Mouse (Mus musculus): ENCODE data around the gene Lag3. TPM values are rescaled to one million over a fixed set of nuclear protein-coding genes. Genes with fewer than 3 reads are reported as not detected.

The Lag3 gene
- polyA plus RNA-seq, 1 experiment from 2014 or later = 1.4 TPM

DNA sequence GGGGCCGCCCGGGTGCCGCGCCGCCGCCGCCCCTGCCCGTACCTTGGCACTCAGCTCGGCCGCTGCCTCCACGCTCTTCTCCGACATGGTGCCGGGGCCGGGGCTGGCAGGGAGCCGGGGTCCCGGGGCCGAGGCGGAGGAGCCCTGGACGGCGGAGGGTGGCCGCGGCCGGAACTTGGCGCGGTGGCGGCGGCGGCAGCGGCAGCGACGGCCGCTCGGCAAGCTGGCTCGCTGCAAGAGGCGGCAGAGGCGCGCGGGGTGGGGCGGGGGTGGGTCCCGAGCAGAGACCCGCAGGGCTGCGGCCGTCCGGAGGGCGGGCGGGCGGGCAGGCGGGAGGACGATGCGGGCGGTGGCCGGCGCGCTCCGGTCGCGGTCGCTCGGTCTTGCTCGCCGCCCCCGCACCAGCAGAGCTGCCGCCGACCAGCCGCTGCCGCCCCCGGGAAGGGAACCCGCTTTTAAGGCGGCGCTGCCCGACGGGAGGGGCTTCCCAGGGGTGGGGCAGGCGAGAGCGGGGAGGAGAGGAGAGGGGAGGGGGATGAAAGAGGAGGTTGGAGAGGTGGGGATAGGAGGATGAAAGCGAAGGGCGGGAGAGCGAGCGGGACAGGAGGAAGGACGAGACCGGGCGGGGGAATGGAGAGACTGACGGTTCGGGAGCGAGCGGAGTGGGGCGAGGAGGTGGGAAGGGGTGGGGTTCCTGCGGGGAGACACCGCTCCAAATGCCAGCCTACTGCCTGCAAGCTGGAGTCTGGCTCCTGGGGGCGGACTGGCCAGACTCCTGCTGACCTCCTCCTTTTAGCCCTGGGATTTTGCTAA, 6.2 kb upstream of the Lag3 start:
- DNase-seq (ENCODE audit: low spot score) = peak; percentile 92
- no peaks in the 10 kb centered on the region for H3K9me3 ChIP-seq (ENCODE audit: control insufficient read depth, low read length)
- ATAC-seq (ENCODE audit: insufficient number of reproducible peaks, low FRiP score, low TSS enrichment, low read depth) = peak; percentile 59
- H3K4me2 ChIP-seq (ENCODE audit: low read depth, severe bottlenecking) = peak overlapping the region; percentile 98
- H3K4me3 ChIP-seq (ENCODE audit: low read depth, low read length) = peak overlapping the region; percentile 78
- H3K27ac ChIP-seq (replicated peaks; ENCODE audit: low read depth, low read length) = peak overlapping the region; percentile 99
- H3K4me1 ChIP-seq (ENCODE audit: control insufficient read depth, insufficient read depth, low read length) = peaks cover 39% of the 10 kb centered on the region
- peak overlapping the region; percentile 98 for H3K9ac ChIP-seq (ENCODE audit: low read length)
- H3K36me3 ChIP-seq (ENCODE audit: control insufficient read depth, insufficient read depth, low read length) = peaks cover 11% of the 10 kb centered on the region
- WGBS = under 1% methylated on average over 52 of the region's 89 CpGs
- no peaks in the 10 kb centered on the region for H3K27me3 ChIP-seq (ENCODE audit: control insufficient read depth, insufficient read depth, low read length)

DNA sequence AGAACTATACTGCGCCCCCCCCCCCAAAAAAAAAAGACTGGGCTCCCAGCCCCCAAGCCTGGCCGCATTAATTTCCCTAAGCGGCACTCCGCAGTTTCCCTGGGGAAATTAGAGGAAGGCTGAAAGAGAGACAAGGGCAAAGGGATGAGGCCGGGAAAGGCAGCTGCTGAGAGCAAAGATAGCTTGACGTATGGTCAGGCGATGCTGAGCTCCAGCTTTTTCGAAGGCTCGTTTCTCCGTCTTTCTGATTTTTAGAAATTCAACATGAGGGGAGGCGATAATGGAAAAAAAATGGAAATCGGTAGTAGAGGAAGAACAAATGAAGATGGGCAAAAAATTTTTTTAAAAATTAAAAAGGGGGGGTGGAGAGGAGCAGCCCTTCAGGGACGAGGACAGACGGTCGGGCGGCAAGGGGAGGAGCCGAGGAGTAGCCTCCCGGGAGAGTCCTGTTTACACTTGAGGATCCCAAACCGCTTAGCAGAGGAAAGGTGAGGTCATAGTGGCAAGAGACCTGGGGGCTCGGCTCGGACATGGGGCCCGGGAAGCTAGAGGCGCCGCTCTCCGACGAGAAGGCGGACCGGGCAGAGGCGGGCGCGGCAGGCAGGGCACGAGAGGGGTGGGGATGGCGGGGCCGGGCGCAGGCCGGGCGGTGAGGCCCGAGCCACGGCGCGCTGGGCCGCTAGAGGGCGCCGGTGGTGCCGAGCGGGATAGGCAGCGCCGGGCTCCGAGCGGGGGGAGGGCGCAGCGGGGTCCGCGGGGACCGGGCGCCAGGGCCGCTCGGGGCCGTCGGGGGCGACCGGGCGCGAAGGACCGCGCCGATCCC, 5.4 kb upstream of the Lag3 start:
- no peaks in the 10 kb centered on the region for H3K27me3 ChIP-seq (ENCODE audit: control insufficient read depth, insufficient read depth, low read length)
- peak overlapping the region; percentile 78 for H3K4me3 ChIP-seq (ENCODE audit: low read depth, low read length)
- ATAC-seq (ENCODE audit: insufficient number of reproducible peaks, low FRiP score, low TSS enrichment, low read depth) (peak; percentile 42), DNase-seq (ENCODE audit: low spot score) (peak; percentile 92)
- H3K9ac ChIP-seq (ENCODE audit: low read length) = peak overlapping the region; percentile 98
- peaks cover 11% of the 10 kb centered on the region for H3K36me3 ChIP-seq (ENCODE audit: control insufficient read depth, insufficient read depth, low read length)
- WGBS = under 1% methylated on average over 45 of the region's 67 CpGs
- peaks cover 39% of the 10 kb centered on the region for H3K4me1 ChIP-seq (ENCODE audit: control insufficient read depth, insufficient read depth, low read length)
- no peaks in the 10 kb centered on the region for H3K9me3 ChIP-seq (ENCODE audit: control insufficient read depth, low read length)
- H3K27ac ChIP-seq (replicated peaks; ENCODE audit: low read depth, low read length) = peak overlapping the region; percentile 99
- H3K4me2 ChIP-seq (ENCODE audit: low read depth, severe bottlenecking) = peak overlapping the region; percentile 98

DNA sequence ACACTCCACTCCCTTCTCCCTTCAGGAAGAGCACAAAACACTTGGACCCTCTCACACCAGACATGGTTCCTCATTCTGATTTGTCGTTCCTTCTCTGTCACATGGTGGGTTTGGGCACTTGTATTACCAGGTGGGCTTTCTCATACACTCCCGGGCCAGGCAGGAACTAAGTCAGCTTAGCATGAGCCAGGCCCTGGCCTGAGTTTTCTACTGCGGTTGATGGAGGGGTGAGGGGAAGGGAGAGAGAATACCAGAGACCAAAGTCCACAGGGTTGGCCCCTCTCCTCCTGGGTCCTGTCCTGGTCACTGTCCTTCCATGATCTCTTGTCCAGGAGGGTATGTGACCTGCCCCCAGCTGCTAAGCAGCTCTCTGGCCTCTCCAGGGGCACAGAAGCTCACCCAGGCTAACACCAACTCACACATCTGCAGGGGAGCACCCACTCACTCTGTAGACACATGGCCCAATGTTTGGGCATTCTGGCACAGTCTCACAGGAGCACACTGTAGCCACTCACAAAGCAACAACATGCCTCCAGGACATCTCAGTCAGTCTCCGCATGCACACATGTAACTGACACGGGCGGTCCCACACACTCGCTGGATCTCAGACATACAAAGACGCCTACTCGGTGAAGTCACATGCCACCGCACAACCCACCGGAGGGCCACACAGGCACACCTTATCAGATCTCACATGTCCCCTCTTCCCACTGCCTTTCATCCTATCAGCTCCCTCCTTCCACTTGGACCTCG, 4.6 kb upstream of the Lag3 start:
- Histone ChIP-seq H3K36me3 (ENCODE audit: control insufficient read depth, insufficient read depth, low read length) (peaks cover 11% of the 10 kb centered on the region), H3K4me2 (ENCODE audit: low read depth, severe bottlenecking) (peak overlapping the region; percentile 98), H3K27ac (replicated peaks; ENCODE audit: low read depth, low read length) (no peak overlapping the region), H3K9ac (ENCODE audit: low read length) (peak overlapping the region; percentile 98), H3K4me1 (ENCODE audit: control insufficient read depth, insufficient read depth, low read length) (peaks cover 34% of the 10 kb centered on the region), H3K4me3 (ENCODE audit: low read depth, low read length) (peak overlapping the region; percentile 78), H3K9me3 (ENCODE audit: control insufficient read depth, low read length) (no peaks in the 10 kb centered on the region), H3K27me3 (ENCODE audit: control insufficient read depth, insufficient read depth, low read length) (no peaks in the 10 kb centered on the region)
- 7% methylated on average over 12 of the region's 12 CpGs for WGBS
- ATAC-seq (ENCODE audit: insufficient number of reproducible peaks, low FRiP score, low TSS enrichment, low read depth) (no peak), DNase-seq (ENCODE audit: low spot score) (peak; percentile 49)

DNA sequence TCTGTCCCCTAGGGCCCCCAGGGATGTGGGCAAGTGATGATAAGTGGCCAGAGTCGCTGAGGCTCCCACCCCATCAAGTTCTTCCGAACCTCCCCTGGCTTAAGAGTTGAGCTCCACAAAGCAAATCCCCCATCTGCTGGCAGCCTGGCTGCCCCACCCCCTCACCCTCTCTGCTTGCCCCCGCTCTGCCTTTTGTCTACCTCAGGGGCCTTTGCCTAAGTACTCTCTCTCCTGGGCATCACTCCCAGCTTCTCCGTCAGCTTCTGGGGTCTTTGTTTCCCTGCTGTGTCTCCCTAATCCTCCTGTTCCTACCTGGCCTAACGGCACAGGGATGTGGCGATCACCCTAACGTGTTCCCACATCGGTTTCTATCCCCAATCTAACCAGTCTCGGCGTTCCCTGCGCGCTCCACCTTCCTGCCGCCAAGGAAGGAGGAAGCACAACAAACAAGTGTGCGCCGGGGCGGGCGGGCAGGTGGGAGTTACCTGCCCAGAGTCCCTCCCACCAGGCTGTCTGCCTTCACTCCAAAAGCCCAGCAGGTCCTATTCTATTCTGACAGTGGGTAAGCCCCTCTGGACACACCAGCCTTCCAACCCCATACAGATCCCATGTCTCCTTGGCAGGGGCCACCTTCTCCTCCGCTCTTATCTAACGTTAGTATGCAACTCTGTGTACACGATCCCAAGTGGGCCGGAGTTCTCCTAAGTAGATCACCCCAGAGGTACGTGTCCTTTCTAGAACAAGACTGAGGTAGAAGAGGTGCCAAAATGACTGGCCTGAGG, 3.8 kb upstream of the Lag3 start:
- no peaks in the 10 kb centered on the region for H3K9me3 ChIP-seq (ENCODE audit: control insufficient read depth, low read length)
- peaks cover 11% of the 10 kb centered on the region for H3K36me3 ChIP-seq (ENCODE audit: control insufficient read depth, insufficient read depth, low read length)
- H3K4me2 ChIP-seq (ENCODE audit: low read depth, severe bottlenecking) = peak overlapping the region; percentile 98
- 23% methylated on average over 21 of the region's 22 CpGs for WGBS
- ATAC-seq (ENCODE audit: insufficient number of reproducible peaks, low FRiP score, low TSS enrichment, low read depth) = no peak
- DNase-seq (ENCODE audit: low spot score) = no peak
- H3K27me3 ChIP-seq (ENCODE audit: control insufficient read depth, insufficient read depth, low read length) = peaks cover 4% of the 10 kb centered on the region; the same call in 1 of the 2 replicates
- 0 out of 2 replicates have a peak overlapping the region, but pooled peaks have one; percentile 8 for H3K27ac ChIP-seq (replicated peaks; ENCODE audit: low read depth, low read length)
- H3K4me3 ChIP-seq (ENCODE audit: low read depth, low read length) = peak overlapping the region; percentile 78
- H3K4me1 ChIP-seq (ENCODE audit: control insufficient read depth, insufficient read depth, low read length) = peaks cover 26% of the 10 kb centered on the region
- peak overlapping the region; percentile 98 for H3K9ac ChIP-seq (ENCODE audit: low read length)

DNA sequence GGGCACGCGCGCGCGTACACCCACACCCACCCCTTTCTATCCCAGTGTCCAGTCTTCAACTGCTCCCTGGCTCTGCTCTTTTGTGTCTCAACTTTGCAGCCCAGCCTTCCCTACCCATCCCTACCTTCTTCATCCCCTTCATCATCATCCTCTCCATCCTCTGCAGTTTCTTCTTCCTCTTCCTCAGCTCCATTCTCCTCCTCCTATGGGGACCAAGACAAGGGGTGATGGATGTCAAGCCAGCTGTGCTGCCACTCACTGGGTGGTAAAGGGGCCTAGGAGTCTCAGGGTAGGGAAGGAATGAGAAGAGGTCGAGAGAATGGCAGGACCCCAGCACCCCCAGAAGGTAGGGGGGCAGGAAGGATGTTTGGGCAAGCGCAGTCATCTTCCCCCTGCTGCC, 3.0 kb upstream of the Lag3 start:
- 81% methylated on average over 7 of the region's 7 CpGs for WGBS

DNA sequence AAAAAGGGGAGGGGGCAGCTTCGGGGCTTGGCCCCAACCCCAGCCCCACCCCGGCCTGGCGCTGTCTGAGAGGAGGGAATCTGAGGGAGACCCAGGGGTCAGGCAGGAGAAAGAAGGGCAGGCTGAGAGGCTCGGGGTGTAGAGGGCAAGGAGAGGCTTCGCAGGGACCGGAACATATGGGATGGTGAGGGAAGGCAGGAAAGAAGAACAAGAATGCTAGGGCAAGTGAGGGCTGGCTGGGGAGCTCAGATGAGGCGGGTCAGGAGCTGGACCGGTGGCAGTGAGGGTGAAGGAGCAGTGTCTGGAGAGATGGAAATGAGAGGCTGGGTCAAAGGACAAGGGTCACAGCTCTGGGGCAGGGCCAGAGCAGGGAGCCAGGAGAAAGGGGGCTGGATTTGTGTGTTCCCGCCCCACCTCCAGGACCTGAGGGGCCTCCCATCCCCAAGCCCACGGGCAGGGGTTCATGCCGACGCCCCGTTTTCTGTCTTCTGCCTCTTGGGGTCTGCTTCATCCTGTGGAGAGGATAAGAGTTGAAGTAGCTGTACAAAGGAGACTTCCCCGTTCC, 2.3 kb upstream of the Lag3 start:
- Histone ChIP-seq H3K9ac (ENCODE audit: low read length) (no peak overlapping the region), H3K4me2 (ENCODE audit: low read depth, severe bottlenecking) (no peak overlapping the region), H3K36me3 (ENCODE audit: control insufficient read depth, insufficient read depth, low read length) (peaks cover 11% of the 10 kb centered on the region), H3K27me3 (ENCODE audit: control insufficient read depth, insufficient read depth, low read length) (peaks cover 10% of the 10 kb centered on the region), H3K4me1 (ENCODE audit: control insufficient read depth, insufficient read depth, low read length) (peaks cover 27% of the 10 kb centered on the region), H3K27ac (replicated peaks; ENCODE audit: low read depth, low read length) (no peak overlapping the region), H3K4me3 (ENCODE audit: low read depth, low read length) (no peak overlapping the region), H3K9me3 (ENCODE audit: control insufficient read depth, low read length) (no peaks in the 10 kb centered on the region)
- DNase-seq (ENCODE audit: low spot score) (no peak), ATAC-seq (ENCODE audit: insufficient number of reproducible peaks, low FRiP score, low TSS enrichment, low read depth) (no peak)
- WGBS = 77% methylated on average over 10 of the region's 14 CpGs

More for the DNA sequence above, 3.0 kb upstream of the Lag3 start:
- ATAC-seq (ENCODE audit: insufficient number of reproducible peaks, low FRiP score, low TSS enrichment, low read depth) (no peak), DNase-seq (ENCODE audit: low spot score) (no peak)
- Histone ChIP-seq H3K9ac (ENCODE audit: low read length) (no peak overlapping the region), H3K9me3 (ENCODE audit: control insufficient read depth, low read length) (no peaks in the 10 kb centered on the region), H3K27ac (replicated peaks; ENCODE audit: low read depth, low read length) (no peak overlapping the region), H3K4me2 (ENCODE audit: low read depth, severe bottlenecking) (no peak overlapping the region), H3K27me3 (ENCODE audit: control insufficient read depth, insufficient read depth, low read length) (peaks cover 10% of the 10 kb centered on the region; the same call in 1 of the 2 replicates), H3K4me1 (ENCODE audit: control insufficient read depth, insufficient read depth, low read length) (peaks cover 30% of the 10 kb centered on the region), H3K36me3 (ENCODE audit: control insufficient read depth, insufficient read depth, low read length) (peaks cover 11% of the 10 kb centered on the region), H3K4me3 (ENCODE audit: low read depth, low read length) (no peak overlapping the region)

DNA sequence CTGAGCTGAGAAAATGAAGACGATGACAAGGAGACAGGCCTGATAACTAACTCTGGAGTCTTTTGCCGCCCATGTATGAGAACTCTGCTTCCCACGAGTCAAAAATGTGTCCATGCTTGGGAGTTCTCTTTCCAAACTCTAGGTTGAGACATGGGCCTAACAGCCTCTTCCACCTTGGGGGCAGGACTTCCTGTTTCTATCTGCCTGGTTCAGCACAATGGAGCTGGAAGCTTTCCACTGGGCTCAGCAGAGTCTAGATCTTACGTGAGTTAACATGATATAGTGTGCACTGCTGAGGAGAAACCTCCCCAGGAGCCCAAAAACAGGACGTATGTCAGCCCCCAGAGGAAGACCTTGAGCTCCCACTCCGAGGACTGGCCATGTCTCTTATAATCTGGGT, 1.7 kb upstream of the Lag3 start:
- Histone ChIP-seq H3K27me3 (ENCODE audit: control insufficient read depth, insufficient read depth, low read length) (peaks cover 14% of the 10 kb centered on the region), H3K4me2 (ENCODE audit: low read depth, severe bottlenecking) (no peak overlapping the region), H3K9ac (ENCODE audit: low read length) (no peak overlapping the region), H3K36me3 (ENCODE audit: control insufficient read depth, insufficient read depth, low read length) (peaks cover 11% of the 10 kb centered on the region), H3K9me3 (ENCODE audit: control insufficient read depth, low read length) (no peaks in the 10 kb centered on the region), H3K27ac (replicated peaks; ENCODE audit: low read depth, low read length) (no peak overlapping the region), H3K4me3 (ENCODE audit: low read depth, low read length) (no peak overlapping the region), H3K4me1 (ENCODE audit: control insufficient read depth, insufficient read depth, low read length) (peaks cover 24% of the 10 kb centered on the region)
- DNase-seq (ENCODE audit: low spot score) (no peak), ATAC-seq (ENCODE audit: insufficient number of reproducible peaks, low FRiP score, low TSS enrichment, low read depth) (no peak)
- 76% methylated on average over 6 of the region's 6 CpGs for WGBS

All from limb, embryonic 11.5 days (tissue).